Mouse (Mus musculus) midbrain, embryonic 12.5 days (tissue): ENCODE results near the gene Nacc2. TPM values are rescaled to one million over a fixed set of nuclear protein-coding genes. Genes with fewer than 3 reads are reported as not detected.

Source experiments
- ATAC-seq: fragments of 200-750 bp; cut with Nextera tagmentation; 2 replicates; pipeline ENCODE4 v1.8.0; 2017; ENCODE audit warnings: low read depth, moderate TSS enrichment, moderate library complexity; ENCODE audit not compliant: low FRiP score
- H3K27ac ChIP-seq: fragments of 300-500 bp; sonication (generic); replicated peaks from 2 replicates; pipeline ENCODE4 v1.5.1; 2016; ENCODE audit warnings: mild to moderate bottlenecking
- H3K27me3 ChIP-seq: fragments of 300-500 bp; sonication (generic); 2 replicates; pipeline ENCODE4 v1.6.1; 2016; ENCODE audit warnings: mild to moderate bottlenecking
- H3K36me3 ChIP-seq: fragments of 300-500 bp; sonication (generic); 2 replicates; pipeline ENCODE4 v1.6.1; 2016
- H3K4me1 ChIP-seq: fragments of 300-500 bp; sonication (generic); 2 replicates; pipeline ENCODE4 v1.6.1; 2016
- H3K4me2 ChIP-seq: fragments of 300-500 bp; sonication (generic); replicated peaks from 2 replicates; pipeline ENCODE4 v1.6.1; 2016; ENCODE audit warnings: mild to moderate bottlenecking, moderate library complexity
- H3K4me3 ChIP-seq: fragments of 300-500 bp; sonication (generic); 2 replicates; pipeline ENCODE4 v1.5.1; 2016; ENCODE audit warnings: mild to moderate bottlenecking
- H3K9ac ChIP-seq: fragments of 300-500 bp; sonication (generic); replicated peaks from 2 replicates; pipeline ENCODE4 v1.6.1; 2016; ENCODE audit warnings: mild to moderate bottlenecking, moderate library complexity
- H3K9me3 ChIP-seq: fragments of 300-500 bp; sonication (generic); 2 replicates; pipeline ENCODE4 v1.6.1; 2016; ENCODE audit warnings: mild to moderate bottlenecking
- WGBS: fragments of 180-500 bp; shearing (Covaris S2); methylation state at CpG from one replicate; pipeline ENCODE4 v1.1.7; 2016; 5-methylcytosine and 5-hydroxymethylcytosine counted together
- polyA plus RNA-seq: library from polyadenylated mRNA; unstranded; fragments of >200 nt; fragmentation: Nextera tagmentation; extraction: Ambion mirVana; gene quantifications from 2 replicates; pipeline ENCODE4 v1.2.1, GENCODE M21; 2016

Gene Nacc2
- polyA plus RNA-seq, 1 experiment from 2014 or later = 8.7 TPM

DNA sequence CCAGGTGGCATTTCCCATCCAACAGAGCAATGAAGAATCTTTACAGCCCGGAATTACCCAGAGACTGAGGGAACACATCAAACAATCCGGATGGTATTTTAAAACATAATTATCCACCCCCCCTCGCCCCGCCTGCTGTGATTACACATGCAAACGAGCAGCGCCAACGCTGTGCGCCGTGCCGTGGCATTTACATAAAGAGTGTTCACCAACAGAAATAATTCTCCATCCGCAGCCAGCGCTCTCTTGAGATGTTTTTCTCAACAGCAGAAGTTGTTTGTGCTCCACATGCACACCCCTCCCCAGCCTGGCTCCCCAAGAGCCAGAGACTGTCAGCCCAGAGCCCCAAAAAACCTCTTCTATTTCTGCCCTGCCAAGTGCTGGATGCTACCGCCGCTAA is 56.5 kb downstream of the Nacc2 start:
- Histone ChIP-seq H3K36me3 (no peaks in the 10 kb centered on the region), H3K27ac (no peak overlapping the region), H3K27me3 (no peaks in the 10 kb centered on the region), H3K4me3 (no peak overlapping the region), H3K4me2 (no peak overlapping the region), H3K9me3 (no peaks in the 10 kb centered on the region), H3K9ac (no peak overlapping the region), H3K4me1 (peaks cover 8% of the 10 kb centered on the region; the same call in 1 of the 2 replicates)
- WGBS = 69% methylated on average over 14 of the region's 14 CpGs
- no peak for ATAC-seq

GRCm38 (mm10) chr2:26062742-26063427 is 60.1 kb downstream of the Nacc2 start:
- H3K27ac ChIP-seq = no peak overlapping the region
- no peaks in the 10 kb centered on the region for H3K27me3 ChIP-seq
- no peak overlapping the region for H3K4me2 ChIP-seq
- WGBS = 83% methylated on average over 13 of the region's 13 CpGs
- no peak for ATAC-seq
- no peak overlapping the region for H3K4me3 ChIP-seq
- H3K4me1 ChIP-seq = peaks cover 11% of the 10 kb centered on the region; the same call in 1 of the 2 replicates
- no peaks in the 10 kb centered on the region for H3K9me3 ChIP-seq
- H3K9ac ChIP-seq = no peak overlapping the region
- H3K36me3 ChIP-seq = no peaks in the 10 kb centered on the region

- H3K9me3 ChIP-seq = no peaks in the 10 kb centered on the region
- H3K27me3 ChIP-seq = no peaks in the 10 kb centered on the region
- 78% methylated on average over 4 of the region's 4 CpGs for WGBS
- no peak overlapping the region for H3K9ac ChIP-seq
- H3K4me2 ChIP-seq = no peak overlapping the region
- H3K27ac ChIP-seq = no peak overlapping the region
- H3K36me3 ChIP-seq = no peaks in the 10 kb centered on the region
- ATAC-seq = no peak
- peaks cover 11% of the 10 kb centered on the region; the same call in 1 of the 2 replicates for H3K4me1 ChIP-seq
- no peak overlapping the region for H3K4me3 ChIP-seq
Observed at GRCm38 (mm10) chr2:26062241-26062640, 60.8 kb downstream of the Nacc2 start.

- no peak for ATAC-seq
- H3K4me3 ChIP-seq = no peak overlapping the region
- H3K27ac ChIP-seq = no peak overlapping the region
- peaks cover 4% of the 10 kb centered on the region; the same call in 1 of the 2 replicates for H3K4me1 ChIP-seq
- no peak overlapping the region for H3K9ac ChIP-seq
- no peak overlapping the region for H3K4me2 ChIP-seq
- H3K27me3 ChIP-seq = no peaks in the 10 kb centered on the region
- H3K36me3 ChIP-seq = no peaks in the 10 kb centered on the region
- H3K9me3 ChIP-seq = no peaks in the 10 kb centered on the region
- WGBS = 76% methylated on average over 21 of the region's 21 CpGs
Observed at GRCm38 (mm10) chr2:26061018-26061666, 61.9 kb downstream of the Nacc2 start.

- no peak for ATAC-seq
- 88% methylated on average over 7 of the region's 7 CpGs for WGBS
- no peak overlapping the region for H3K4me2 ChIP-seq
- H3K36me3 ChIP-seq = no peaks in the 10 kb centered on the region
- 0 out of 2 replicates have a peak, but pooled peaks cover 3% of the 10 kb centered on the region for H3K4me1 ChIP-seq
- H3K27ac ChIP-seq = no peak overlapping the region
- H3K4me3 ChIP-seq = no peak overlapping the region
- H3K27me3 ChIP-seq = no peaks in the 10 kb centered on the region
- H3K9me3 ChIP-seq = no peaks in the 10 kb centered on the region
- H3K9ac ChIP-seq = no peak overlapping the region
Observed at GRCm38 (mm10) chr2:26057053-26057452, 66.0 kb downstream of the Nacc2 start.

GRCm38 (mm10) chr2:26056226-26056625 is 66.8 kb downstream of the Nacc2 start:
- Histone ChIP-seq H3K4me3 (no peak overlapping the region), H3K36me3 (no peaks in the 10 kb centered on the region), H3K27me3 (no peaks in the 10 kb centered on the region), H3K27ac (no peak overlapping the region), H3K4me1 (0 out of 2 replicates have a peak, but pooled peaks cover 3% of the 10 kb centered on the region), H3K9ac (no peak overlapping the region), H3K9me3 (no peaks in the 10 kb centered on the region), H3K4me2 (no peak overlapping the region)
- 83% methylated on average over 5 of the region's 5 CpGs for WGBS
- ATAC-seq = no peak

DNA sequence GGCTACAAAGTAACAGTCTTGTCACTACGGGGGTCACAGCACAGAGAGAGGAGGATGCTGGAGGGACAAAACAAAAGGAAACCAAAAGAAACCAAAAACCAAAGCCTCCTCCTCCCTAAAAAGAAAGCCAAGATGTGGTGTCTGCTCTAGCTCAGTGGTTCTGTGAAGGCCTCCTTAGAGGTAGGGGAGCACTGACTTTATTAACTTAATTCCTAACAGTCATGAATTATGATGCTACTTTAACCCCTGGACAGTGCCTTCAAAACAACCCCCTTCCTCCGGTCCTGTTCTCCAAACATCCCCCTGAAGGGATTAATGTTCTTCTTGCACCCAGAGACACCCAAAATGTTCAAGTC is 67.3 kb downstream of the Nacc2 start:
- no peaks in the 10 kb centered on the region for H3K9me3 ChIP-seq
- 51% methylated on average over 2 of the region's 2 CpGs for WGBS
- no peak overlapping the region for H3K4me3 ChIP-seq
- H3K9ac ChIP-seq = no peak overlapping the region
- H3K36me3 ChIP-seq = no peaks in the 10 kb centered on the region
- H3K4me1 ChIP-seq = 0 out of 2 replicates have a peak, but pooled peaks cover 3% of the 10 kb centered on the region
- no peak for ATAC-seq
- H3K27me3 ChIP-seq = no peaks in the 10 kb centered on the region
- no peak overlapping the region for H3K4me2 ChIP-seq
- H3K27ac ChIP-seq = no peak overlapping the region

DNA sequence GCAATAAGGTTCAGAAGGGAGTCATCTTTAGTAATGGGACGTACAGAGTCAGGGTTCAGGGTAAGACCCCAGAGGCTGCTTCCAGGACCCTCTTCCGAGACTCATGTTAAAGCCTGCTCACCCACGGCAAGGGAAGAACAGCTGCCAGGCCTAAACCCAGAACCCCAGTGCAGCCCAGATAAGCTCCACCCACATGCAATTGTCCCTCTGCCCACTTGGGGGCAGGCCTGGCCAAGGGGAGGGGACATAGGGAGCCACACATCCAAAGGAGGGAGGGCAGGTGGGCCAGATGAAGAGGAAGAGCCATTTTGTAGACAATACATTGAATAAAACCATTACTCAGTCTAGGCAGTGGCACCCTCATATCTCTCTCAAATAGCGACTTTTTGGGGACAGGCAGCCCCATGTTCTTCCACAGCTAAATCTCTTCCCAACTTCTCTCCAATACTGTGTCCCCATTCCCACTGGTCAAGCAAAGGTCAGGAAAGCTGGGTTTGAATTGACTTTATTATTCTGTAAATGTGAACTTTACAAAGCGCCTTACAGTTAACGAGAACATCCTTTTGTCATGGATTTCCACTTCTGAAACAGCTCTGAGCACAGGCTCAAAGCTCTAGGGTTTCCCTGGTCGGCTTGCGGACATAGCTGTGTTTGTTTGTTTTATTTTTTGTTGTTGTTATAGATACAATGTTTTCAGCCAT is 67.8 kb downstream of the Nacc2 start:
- no peak overlapping the region for H3K9ac ChIP-seq
- H3K36me3 ChIP-seq = no peaks in the 10 kb centered on the region
- H3K27me3 ChIP-seq = no peaks in the 10 kb centered on the region
- 35% methylated on average over 8 of the region's 8 CpGs for WGBS
- peak; percentile 70; the same call in 1 of the 2 replicates for ATAC-seq
- H3K4me2 ChIP-seq = no peak overlapping the region
- H3K4me3 ChIP-seq = no peak overlapping the region
- 0 out of 2 replicates have a peak, but pooled peaks cover 3% of the 10 kb centered on the region for H3K4me1 ChIP-seq
- no peak overlapping the region for H3K27ac ChIP-seq
- H3K9me3 ChIP-seq = no peaks in the 10 kb centered on the region

- H3K27me3 ChIP-seq = no peaks in the 10 kb centered on the region
- no peaks in the 10 kb centered on the region for H3K36me3 ChIP-seq
- H3K9me3 ChIP-seq = no peaks in the 10 kb centered on the region
- WGBS = 59% methylated on average over 4 of the region's 4 CpGs
- no peak for ATAC-seq
- H3K4me3 ChIP-seq = no peak overlapping the region
- H3K9ac ChIP-seq = no peak overlapping the region
- H3K4me1 ChIP-seq = no peaks in the 10 kb centered on the region
- H3K4me2 ChIP-seq = no peak overlapping the region
- no peak overlapping the region for H3K27ac ChIP-seq
Observed at GRCm38 (mm10) chr2:26052806-26053205, 70.2 kb downstream of the Nacc2 start.

GRCm38 (mm10) chr2:26048816-26049215 is 74.2 kb downstream of the Nacc2 start:
- no peak for ATAC-seq
- Histone ChIP-seq H3K4me3 (no peak overlapping the region), H3K9me3 (no peaks in the 10 kb centered on the region), H3K4me1 (no peaks in the 10 kb centered on the region), H3K36me3 (no peaks in the 10 kb centered on the region), H3K4me2 (no peak overlapping the region), H3K9ac (no peak overlapping the region), H3K27ac (no peak overlapping the region), H3K27me3 (no peaks in the 10 kb centered on the region)
- 71% methylated on average over 5 of the region's 5 CpGs for WGBS

DNA sequence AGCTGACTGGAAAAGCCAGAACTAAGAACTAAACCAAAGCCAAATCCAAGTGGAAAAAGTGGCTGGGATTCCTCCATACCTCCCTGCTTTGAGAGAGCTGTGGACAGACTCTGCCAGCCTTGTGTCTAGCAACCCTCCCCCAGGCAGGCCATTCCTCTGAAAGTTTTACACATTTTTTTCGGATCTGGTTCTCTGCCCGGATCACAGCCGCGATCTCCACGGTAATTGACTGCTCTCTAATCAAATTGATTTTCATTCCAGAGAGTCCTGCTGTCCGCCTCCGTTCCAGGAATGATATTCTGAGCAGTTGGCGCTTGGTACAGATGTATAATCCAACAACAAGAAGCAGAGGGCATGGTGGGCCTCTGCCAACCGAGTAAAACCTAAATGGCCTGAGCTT is 78.8 kb downstream of the Nacc2 start:
- 0 out of 2 replicates have a peak, but pooled peaks cover 2% of the 10 kb centered on the region for H3K4me1 ChIP-seq
- H3K27ac ChIP-seq = no peak overlapping the region
- no peak overlapping the region for H3K4me3 ChIP-seq
- no peak overlapping the region for H3K9ac ChIP-seq
- H3K27me3 ChIP-seq = no peaks in the 10 kb centered on the region
- no peak overlapping the region for H3K4me2 ChIP-seq
- H3K9me3 ChIP-seq = no peaks in the 10 kb centered on the region
- WGBS = 84% methylated on average over 9 of the region's 9 CpGs
- ATAC-seq = no peak
- H3K36me3 ChIP-seq = no peaks in the 10 kb centered on the region

- no peak overlapping the region for H3K4me2 ChIP-seq
- no peaks in the 10 kb centered on the region for H3K27me3 ChIP-seq
- 0 out of 2 replicates have a peak, but pooled peaks cover 2% of the 10 kb centered on the region for H3K4me1 ChIP-seq
- no peaks in the 10 kb centered on the region for H3K9me3 ChIP-seq
- ATAC-seq = no peak
- 86% methylated on average over 3 of the region's 3 CpGs for WGBS
- H3K9ac ChIP-seq = no peak overlapping the region
- no peak overlapping the region for H3K4me3 ChIP-seq
- no peak overlapping the region for H3K27ac ChIP-seq
- H3K36me3 ChIP-seq = no peaks in the 10 kb centered on the region
Observed at GRCm38 (mm10) chr2:26042603-26043002, 80.4 kb downstream of the Nacc2 start.
